Comparison of ENCODE assay signal across 8 mouse cellular contexts in the genomic region with DNA sequence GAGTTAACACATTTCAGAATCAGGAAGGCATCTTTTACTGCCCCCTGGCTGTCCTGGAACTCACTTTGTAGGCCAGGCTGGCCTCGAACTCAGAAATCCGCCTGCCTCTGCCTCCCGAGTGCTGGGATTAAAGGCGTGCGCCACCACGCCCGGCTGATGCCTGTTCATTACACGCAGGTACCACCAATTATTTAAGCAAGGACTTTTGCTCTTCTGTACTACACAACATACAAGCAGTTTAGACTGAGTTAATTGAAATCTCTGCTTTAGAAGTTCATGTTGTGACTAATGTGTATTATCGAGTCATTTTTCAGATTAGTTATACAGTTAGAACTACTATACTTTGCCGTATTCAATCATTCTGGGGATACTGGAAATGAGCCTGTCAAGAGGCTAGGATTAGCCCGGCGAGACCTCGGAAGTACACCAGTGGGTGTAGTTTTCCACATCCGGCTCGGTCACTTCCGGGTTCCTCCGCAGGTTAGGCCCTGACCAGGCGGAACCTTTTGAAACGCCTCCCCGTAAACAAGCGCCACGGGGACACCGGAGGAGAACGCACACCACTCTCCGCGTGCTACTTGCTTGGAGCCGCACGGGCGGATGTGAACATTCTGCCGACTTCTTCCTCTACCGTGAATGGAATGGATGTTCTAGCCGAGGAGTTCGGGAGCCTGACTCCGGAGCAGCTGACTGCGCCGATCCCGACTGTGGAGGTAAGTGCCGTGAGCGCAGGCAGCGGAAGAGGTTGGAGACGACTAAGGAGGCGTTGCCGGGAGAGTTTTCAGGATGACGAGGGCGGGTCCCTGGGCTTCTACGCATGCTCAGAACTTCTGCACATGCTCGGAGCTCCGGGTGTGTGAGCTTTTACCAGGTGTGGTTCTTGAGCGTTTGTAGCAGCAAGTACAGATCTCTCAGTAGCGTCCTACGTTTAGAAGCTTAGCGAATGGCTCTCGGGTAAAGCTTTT. TPM values are rescaled to one million over a fixed set of nuclear protein-coding genes. Genes with fewer than 3 reads are reported as not detected.
DNase-seq lines count a peak whose midpoint lies in the region; ATAC-seq lines count a peak whose summit lies in the region.

A gene (plus strand): TSS at position 467 of the 965 bp plus-strand sequence.

- intact Hi-C loops in gastrocnemius, postnatal 14 days (cut with DNase I; ENCODE audit: low total_unique reads), result no loop called here
- intact Hi-C loops in left cerebral cortex, postnatal 10 days (cut with DNase I), result loop anchor here (5.0 kb wide), 2 partner anchors 45 to 90 kb away; a partner anchor contains a TSS

- peak; percentile 93 for ATAC-seq in inflammation-experienced regulatory T-cells, adult 6 months
- peak; percentile 98 for ATAC-seq in megakaryocyte-erythroid progenitor cell, adult 5-6 weeks (replicated peaks; ENCODE audit: low FRiP score, low TSS enrichment, poor library complexity, severe bottlenecking)

- DNase-seq in adrenal gland, adult (ENCODE audit: inconsistent age in 2 of 2, low spot score in 1 of 2), result peak; percentile 96 to 99
- peak; percentile 95 for DNase-seq in embryo, embryonic 10.5 days (ENCODE audit: low spot score)
- peak; percentile 92 for DNase-seq in gastrocnemius, postnatal 14 days
- DNase-seq in left cerebral cortex, postnatal 10 days (ENCODE audit: extremely low spot score in 1 of 2, low spot score in 2 of 2), result peak; percentile 93 to 95
- DNase-seq in right cerebral cortex, postnatal 25 days, result peak; percentile 94
- DNase-seq in urinary bladder, postnatal 4 days (ENCODE audit: low spot score in 2 of 2), result peak; percentile 91

RNA-seq across cellular contexts. Expression of the gene that starts here (rescaled TPM):
- total RNA-seq in gastrocnemius, postnatal 14 days (2021), result 10 to 100 TPM; 13.0 to 13.1 TPM
- polyA plus RNA-seq in inflammation-experienced regulatory T-cells, adult 6 months (2017; shearing (Covaris generic)), result 10 to 100 TPM; 14.2 to 16.8 (median 15.2) TPM
- 10 to 100 TPM; 16.1 to 16.5 TPM for total RNA-seq in left cerebral cortex, postnatal 10 days (2021)
- total RNA-seq in megakaryocyte-erythroid progenitor cell, adult 5-6 weeks (2014; fragmentation: Nextera tagmentation), result 34.2 and 36.6 TPM in 2 replicates
- 63.5 and 82.4 TPM in 2 replicates for total RNA-seq in megakaryocyte-erythroid progenitor cell, adult 5-6 weeks (2017)

Comparison
In these comparisons a context has a peak if more than half of its experiments do, and no peak if none do; other contexts are left out.
1. Peak in every context shown above with its lines: DNase-seq and ATAC-seq.